Mouse (Mus musculus) neural tube, embryonic 14.5 days (tissue): ENCODE data around the gene Fgf13. TPM values are rescaled to one million over a fixed set of nuclear protein-coding genes. Genes with fewer than 3 reads are reported as not detected.

ENCODE experiments used
- ATAC-seq: fragments of 200-750 bp; cut with Nextera tagmentation; 2 replicates; pipeline ENCODE4 v1.8.0; 2017; ENCODE audit warnings: low read depth, mild to moderate bottlenecking, moderate TSS enrichment, moderate library complexity
- H3K27ac ChIP-seq: fragments of 300-500 bp; sonication (generic); 2 replicates; pipeline ENCODE4 v1.5.1; 2014; ENCODE audit warnings: low read depth, mild to moderate bottlenecking, control low read depth, low read length, moderate library complexity, mixed read lengths
- H3K27me3 ChIP-seq: fragments of 300-500 bp; sonication (generic); 2 replicates; pipeline ENCODE4 v1.6.1; 2014; ENCODE audit warnings: low read length; ENCODE audit not compliant: control insufficient read depth, insufficient read depth
- H3K36me3 ChIP-seq: fragments of 300-500 bp; sonication (generic); 2 replicates; pipeline ENCODE4 v1.6.1; 2014; ENCODE audit warnings: low read length, mixed read lengths; ENCODE audit not compliant: control insufficient read depth, insufficient read depth
- H3K4me1 ChIP-seq: fragments of 300-500 bp; sonication (generic); 2 replicates; pipeline ENCODE4 v1.6.1; 2014; ENCODE audit warnings: low read length; ENCODE audit not compliant: control insufficient read depth, insufficient read depth
- H3K4me2 ChIP-seq: fragments of 300-500 bp; sonication (generic); 2 replicates; pipeline ENCODE4 v1.6.1; 2014; ENCODE audit warnings: mild to moderate bottlenecking, low read depth, low read length, control low read depth
- H3K4me3 ChIP-seq: fragments of 300-500 bp; sonication (generic); 2 replicates; pipeline ENCODE4 v1.5.1; 2014; ENCODE audit warnings: low read depth, low read length, control low read depth, mixed read lengths
- H3K9ac ChIP-seq: fragments of 300-500 bp; sonication (generic); replicated peaks from 2 replicates; pipeline ENCODE4 v1.6.1; 2014; ENCODE audit warnings: low read depth, mild to moderate bottlenecking, control low read depth, low read length, mixed read lengths
- H3K9me3 ChIP-seq: fragments of 300-500 bp; sonication (generic); 2 replicates; pipeline ENCODE4 v1.6.1; 2016; ENCODE audit warnings: low read length; ENCODE audit not compliant: control insufficient read depth
- WGBS: fragments of 180-500 bp; shearing (Covaris S2); extraction: QIAGEN DNeasy Blood & Tissue Kit; methylation state at CpG from one replicate; pipeline ENCODE4 v1.1.7; 2014; 5-methylcytosine and 5-hydroxymethylcytosine counted together
- polyA plus RNA-seq: library from polyadenylated mRNA; unstranded; fragments of >200 nt; fragmentation: Nextera tagmentation; extraction: Ambion mirVana; gene quantifications from 2 replicates; pipeline ENCODE4 v1.2.1, GENCODE M21; 2014

Fgf13 gene
- polyA plus RNA-seq, 1 experiment from 2014 or later = 121 TPM

DNA sequence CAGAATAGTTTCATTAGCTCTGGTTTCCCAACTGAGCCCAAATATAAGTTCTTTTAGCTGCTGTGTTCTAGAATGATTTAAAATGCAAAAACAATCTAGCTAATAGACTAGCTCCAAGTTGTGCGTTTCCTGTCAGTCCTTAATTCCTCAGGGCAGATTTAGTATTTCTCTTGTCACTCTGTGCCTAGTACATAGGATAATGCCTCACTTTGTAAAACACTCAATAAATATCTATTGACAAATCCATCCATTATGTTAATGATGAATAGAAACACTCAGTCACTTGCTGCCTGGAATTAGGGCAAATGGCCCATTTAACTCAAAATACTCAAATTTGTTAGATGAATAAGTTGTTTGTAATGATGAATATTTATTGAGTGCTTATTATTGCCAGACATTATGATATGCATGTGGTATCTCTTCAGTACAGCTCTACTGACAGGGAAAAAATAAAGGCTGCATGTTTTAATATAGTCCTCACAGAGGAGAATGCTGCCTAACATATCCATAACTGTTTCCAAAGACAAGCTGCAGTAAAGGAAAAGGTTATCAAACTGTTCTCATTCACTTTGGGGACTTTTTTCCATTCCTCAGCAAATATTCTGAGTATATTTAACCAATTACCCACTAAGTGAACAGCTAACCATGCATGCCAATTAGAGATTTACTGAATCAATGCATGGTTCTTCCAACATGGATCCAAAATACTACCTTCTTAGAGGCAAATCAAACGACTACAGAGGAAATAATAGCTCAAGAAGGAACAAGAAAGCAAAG is 327.0 kb downstream of the Fgf13 start:
- Histone ChIP-seq H3K9me3 (no peaks in the 10 kb centered on the region), H3K4me2 (no peak overlapping the region), H3K9ac (no peak overlapping the region), H3K36me3 (no peaks in the 10 kb centered on the region), H3K27me3 (no peaks in the 10 kb centered on the region), H3K4me3 (no peak overlapping the region), H3K27ac (no peak overlapping the region), H3K4me1 (no peaks in the 10 kb centered on the region)
- ATAC-seq = no peak
- 44% methylated on average over 2 of the region's 2 CpGs for WGBS

DNA sequence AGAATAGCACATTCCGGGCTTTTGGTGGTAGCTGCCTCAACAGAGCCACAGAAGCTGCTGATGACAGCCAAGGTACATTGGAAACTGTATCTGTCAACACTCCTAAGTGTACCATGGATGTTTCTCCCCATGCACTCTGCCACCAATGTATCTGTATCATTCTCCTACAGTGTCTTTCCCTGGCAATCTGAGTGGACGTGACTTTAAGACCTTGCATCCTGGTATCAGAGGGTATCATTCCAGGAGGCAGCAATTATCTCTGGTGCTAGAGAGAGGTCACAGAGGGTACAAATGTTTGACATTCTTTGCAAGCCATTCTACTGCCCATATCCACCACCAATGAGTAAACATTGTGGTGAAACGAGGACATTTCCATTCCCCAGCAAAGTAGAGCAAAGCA is 347.2 kb downstream of the Fgf13 start:
- WGBS = 76% methylated on average over 3 of the region's 3 CpGs
- H3K36me3 ChIP-seq = no peaks in the 10 kb centered on the region
- no peak for ATAC-seq
- H3K9ac ChIP-seq = no peak overlapping the region
- no peak overlapping the region for H3K4me3 ChIP-seq
- no peaks in the 10 kb centered on the region for H3K27me3 ChIP-seq
- H3K27ac ChIP-seq = no peak overlapping the region
- H3K4me2 ChIP-seq = no peak overlapping the region
- H3K9me3 ChIP-seq = no peaks in the 10 kb centered on the region
- H3K4me1 ChIP-seq = no peaks in the 10 kb centered on the region

DNA sequence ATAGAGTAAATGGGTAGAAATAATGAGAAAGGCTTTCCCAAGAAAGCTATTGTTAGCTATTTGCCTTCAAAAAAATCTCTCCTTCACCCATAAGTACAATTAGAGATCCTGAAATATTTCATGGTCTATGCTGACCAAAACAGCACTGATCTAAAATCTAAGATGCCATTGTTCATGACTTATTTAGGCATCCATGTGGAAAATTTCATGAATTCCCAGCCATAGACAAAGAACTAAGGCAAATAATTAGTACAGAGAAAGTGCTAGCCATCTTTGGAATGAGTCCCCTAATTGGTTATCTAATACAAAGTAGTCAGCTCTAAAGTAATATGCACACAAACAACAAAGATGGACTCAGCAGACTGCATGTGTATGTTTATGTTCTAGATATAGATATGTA is 366.7 kb downstream of the Fgf13 start:
- Histone ChIP-seq H3K36me3 (no peaks in the 10 kb centered on the region), H3K4me1 (no peaks in the 10 kb centered on the region), H3K27me3 (no peaks in the 10 kb centered on the region), H3K27ac (no peak overlapping the region), H3K9ac (no peak overlapping the region), H3K4me2 (no peak overlapping the region), H3K4me3 (no peak overlapping the region), H3K9me3 (no peaks in the 10 kb centered on the region)
- ATAC-seq = no peak

DNA sequence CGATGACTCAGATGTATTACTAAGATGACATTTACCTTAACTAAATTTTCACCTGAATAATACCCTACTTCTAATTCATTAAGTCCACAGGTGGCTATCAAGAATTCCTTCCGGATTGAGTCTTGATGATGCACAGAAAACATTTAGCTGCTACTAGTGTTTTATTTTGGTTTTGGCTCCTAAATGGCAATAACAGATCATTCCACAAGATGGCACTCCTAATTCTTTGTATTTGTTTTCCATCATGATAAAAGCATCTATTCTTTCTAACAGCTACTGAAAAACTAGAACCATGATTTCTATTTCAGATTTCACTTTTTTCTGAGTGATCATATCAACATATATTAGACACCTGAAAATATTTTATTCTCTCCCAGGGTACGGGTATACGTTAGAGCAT is 373.7 kb downstream of the Fgf13 start:
- no peaks in the 10 kb centered on the region for H3K36me3 ChIP-seq
- H3K27me3 ChIP-seq = no peaks in the 10 kb centered on the region
- no peak overlapping the region for H3K4me3 ChIP-seq
- no peak overlapping the region for H3K27ac ChIP-seq
- no peak overlapping the region for H3K9ac ChIP-seq
- no peak for ATAC-seq
- H3K9me3 ChIP-seq = no peaks in the 10 kb centered on the region
- 76% methylated on average over 4 of the region's 4 CpGs for WGBS
- no peaks in the 10 kb centered on the region for H3K4me1 ChIP-seq
- H3K4me2 ChIP-seq = no peak overlapping the region

DNA sequence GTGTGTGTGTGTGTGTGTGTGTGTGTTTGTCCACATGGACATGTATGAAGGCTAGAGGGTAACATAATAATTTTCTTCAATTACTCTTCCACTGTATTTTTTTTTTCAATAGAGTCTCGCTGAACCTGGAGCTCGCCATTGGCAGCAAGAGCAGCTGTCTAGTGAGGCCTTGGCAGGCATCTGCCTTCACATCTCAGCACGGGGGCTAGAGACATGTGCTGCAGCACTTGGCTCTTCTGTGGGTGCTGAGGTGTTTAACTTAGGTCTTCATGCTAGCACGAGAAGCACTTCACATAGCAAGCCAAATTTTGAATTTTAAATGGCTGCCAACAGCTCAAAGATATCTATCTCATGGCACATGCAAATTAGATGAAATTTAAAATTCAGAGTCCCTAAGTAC is 380.9 kb downstream of the Fgf13 start:
- no peak overlapping the region for H3K27ac ChIP-seq
- no peak overlapping the region for H3K4me3 ChIP-seq
- no peak overlapping the region for H3K9ac ChIP-seq
- H3K4me1 ChIP-seq = no peaks in the 10 kb centered on the region
- no peaks in the 10 kb centered on the region for H3K9me3 ChIP-seq
- WGBS = 87% methylated on average over 4 of the region's 4 CpGs
- no peaks in the 10 kb centered on the region for H3K27me3 ChIP-seq
- H3K4me2 ChIP-seq = no peak overlapping the region
- H3K36me3 ChIP-seq = no peaks in the 10 kb centered on the region
- no peak for ATAC-seq

DNA sequence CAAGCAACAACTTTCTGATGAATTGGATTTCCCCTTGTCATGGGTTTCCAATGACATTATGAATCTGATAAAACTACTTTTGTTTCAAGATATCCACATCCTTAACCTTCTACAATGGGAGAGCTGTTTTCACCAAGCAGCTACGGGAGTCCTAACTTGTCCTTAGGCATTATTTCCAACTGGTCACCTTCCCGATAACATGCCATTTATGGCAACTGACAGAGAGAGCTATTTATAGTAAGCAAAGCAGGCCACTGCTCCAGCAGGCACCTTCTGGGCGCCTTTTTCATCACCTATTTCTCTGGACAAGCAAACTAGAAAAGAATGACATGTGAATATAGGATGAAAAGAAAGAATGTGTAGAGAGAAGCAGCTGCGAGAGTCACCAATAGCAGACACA is 385.5 kb downstream of the Fgf13 start:
- no peak overlapping the region for H3K4me3 ChIP-seq
- no peak overlapping the region for H3K27ac ChIP-seq
- no peaks in the 10 kb centered on the region for H3K27me3 ChIP-seq
- WGBS = 69% methylated on average over 4 of the region's 4 CpGs
- H3K36me3 ChIP-seq = no peaks in the 10 kb centered on the region
- no peaks in the 10 kb centered on the region for H3K9me3 ChIP-seq
- H3K4me2 ChIP-seq = no peak overlapping the region
- no peak overlapping the region for H3K9ac ChIP-seq
- H3K4me1 ChIP-seq = no peaks in the 10 kb centered on the region
- ATAC-seq = no peak

DNA sequence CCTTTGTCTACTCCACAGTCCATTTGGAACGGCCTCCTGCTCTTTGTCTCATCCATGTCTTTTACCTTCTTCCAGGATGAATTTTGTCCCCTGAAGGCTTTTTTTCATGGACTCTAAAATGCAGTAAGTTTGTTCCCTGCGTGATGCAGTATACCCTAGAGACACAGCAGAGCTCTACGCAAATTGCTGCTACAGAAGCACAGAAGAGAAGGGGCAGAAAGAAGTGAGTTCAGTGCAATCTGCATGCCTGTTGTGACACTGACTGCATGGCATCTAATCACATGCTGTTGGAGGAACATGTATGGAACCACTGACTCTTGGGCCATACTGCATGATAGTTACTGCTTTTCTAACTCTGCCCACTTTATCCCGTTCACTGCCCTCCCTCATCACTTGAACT is 388.2 kb downstream of the Fgf13 start:
- WGBS = 59% methylated on average over 4 of the region's 4 CpGs
- no peak overlapping the region for H3K9ac ChIP-seq

DNA sequence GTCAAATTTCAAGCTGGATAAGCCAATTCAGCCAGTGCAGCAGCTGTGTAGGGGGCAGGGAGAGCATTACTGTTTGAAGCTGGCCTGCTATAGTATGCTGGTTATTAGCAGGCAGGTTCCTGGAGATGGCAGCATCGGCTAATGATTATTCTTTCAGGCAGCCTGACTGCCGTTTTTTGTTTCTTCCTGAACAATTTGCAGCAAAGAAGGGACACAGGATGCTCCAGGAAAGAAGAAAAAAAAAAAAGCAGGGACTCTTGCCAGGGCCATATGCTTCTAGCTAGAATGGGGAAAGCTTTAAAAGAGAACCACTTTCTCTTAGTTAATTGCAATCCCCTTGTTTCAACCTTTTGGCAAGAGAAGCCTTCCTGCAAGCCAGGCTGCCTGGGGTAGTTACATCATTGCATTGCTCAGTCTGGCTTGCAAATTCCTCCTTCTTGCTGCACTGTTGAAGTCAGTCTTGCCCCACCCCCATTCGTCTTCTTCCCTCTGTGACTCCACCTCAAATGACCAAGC is 388.7 kb downstream of the Fgf13 start:
- no peak overlapping the region for H3K9ac ChIP-seq

More for the DNA sequence above, 388.2 kb downstream of the Fgf13 start:
- no peaks in the 10 kb centered on the region for H3K36me3 ChIP-seq
- peak overlapping the region; percentile 34; the same call in 1 of the 2 replicates for H3K27ac ChIP-seq
- H3K4me1 ChIP-seq = no peaks in the 10 kb centered on the region
- no peak overlapping the region for H3K4me2 ChIP-seq
- H3K9me3 ChIP-seq = no peaks in the 10 kb centered on the region
- no peaks in the 10 kb centered on the region for H3K27me3 ChIP-seq
- ATAC-seq = peak; percentile 33; the same call in 1 of the 2 replicates
- H3K4me3 ChIP-seq = no peak overlapping the region

DNA sequence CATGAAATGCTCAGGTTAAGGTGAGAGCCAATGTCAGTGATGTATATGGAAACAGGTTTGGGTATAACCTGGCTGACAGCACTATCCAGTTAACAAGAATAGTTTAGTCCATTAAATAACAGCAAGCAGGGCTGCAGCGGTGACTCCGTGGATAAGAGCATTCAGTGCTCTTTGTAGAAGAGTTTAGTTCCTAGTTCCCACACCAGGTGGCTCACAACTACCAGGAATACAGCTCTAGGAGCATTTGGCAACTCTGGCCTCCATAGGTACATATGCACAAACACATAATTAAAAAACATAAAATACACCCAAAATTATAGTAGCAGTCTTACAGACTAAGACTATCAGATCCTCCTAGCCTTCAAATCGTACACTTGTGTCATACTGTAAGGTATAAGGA is 390.2 kb downstream of the Fgf13 start:
- no peak for ATAC-seq
- Histone ChIP-seq H3K27me3 (no peaks in the 10 kb centered on the region), H3K36me3 (no peaks in the 10 kb centered on the region), H3K4me3 (no peak overlapping the region), H3K9ac (no peak overlapping the region), H3K27ac (no peak overlapping the region), H3K9me3 (no peaks in the 10 kb centered on the region), H3K4me2 (no peak overlapping the region), H3K4me1 (no peaks in the 10 kb centered on the region)
- WGBS = 59% methylated on average over 3 of the region's 3 CpGs

More for the DNA sequence above, 388.7 kb downstream of the Fgf13 start:
- H3K4me1 ChIP-seq = no peaks in the 10 kb centered on the region
- peak; percentile 93 for ATAC-seq
- H3K27ac ChIP-seq = peak overlapping the region; percentile 34; the same call in 1 of the 2 replicates
- no peaks in the 10 kb centered on the region for H3K27me3 ChIP-seq
- H3K4me2 ChIP-seq = no peak overlapping the region
- H3K36me3 ChIP-seq = no peaks in the 10 kb centered on the region
- H3K9me3 ChIP-seq = no peaks in the 10 kb centered on the region
- no peak overlapping the region for H3K4me3 ChIP-seq
- WGBS = 18% methylated on average over 3 of the region's 3 CpGs
